Mouse (Mus musculus) urinary bladder, postnatal 4 days (tissue): ENCODE data around the gene Xylt1.

Source experiments
- DNase-seq, 2 experiments: peaks; one replicate each; pipeline ENCODE4 v3.0.0; 2021 to 2022; ENCODE audit warnings: low spot score in 2 of 2

Xylt1 gene

GRCm38 (mm10) chr7:117435091-117435490 is 54.3 kb downstream of the Xylt1 start:
- no peak for DNase-seq

DNA sequence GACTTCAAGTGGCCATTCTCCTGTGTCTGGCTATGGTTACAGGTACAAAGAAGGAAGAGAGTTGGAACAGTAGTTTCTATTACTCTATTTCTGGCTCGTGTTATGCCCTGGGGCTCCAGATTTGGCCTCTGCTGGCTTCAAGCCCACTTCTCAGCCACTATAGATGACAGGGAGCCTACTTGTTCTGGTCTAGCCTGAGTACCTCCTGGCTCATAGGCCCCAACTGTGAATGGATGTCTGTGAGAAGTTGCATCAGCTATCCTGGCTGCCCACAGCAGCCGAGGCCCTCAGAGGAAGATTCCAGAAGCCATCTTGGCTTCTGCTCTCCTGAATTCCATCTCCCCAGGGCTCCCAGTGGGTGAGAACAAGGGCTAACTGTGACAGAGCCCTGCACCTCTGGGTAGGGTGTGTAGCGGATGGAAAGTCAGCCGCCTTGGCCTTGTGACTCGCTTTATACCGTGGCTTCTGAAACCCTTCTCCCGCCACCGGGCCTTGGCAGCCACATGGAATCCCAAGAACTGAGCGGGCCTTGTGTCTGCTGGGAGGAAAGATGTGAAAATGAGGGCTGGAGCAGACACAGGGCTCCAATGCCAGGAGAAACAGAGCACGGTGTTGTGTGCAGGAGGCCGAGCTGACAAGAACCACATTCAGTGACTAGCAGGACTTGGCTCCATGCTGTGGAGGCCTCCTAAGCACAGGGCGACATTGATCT is 55.1 kb downstream of the Xylt1 start:
- DNase-seq: no peak

DNA sequence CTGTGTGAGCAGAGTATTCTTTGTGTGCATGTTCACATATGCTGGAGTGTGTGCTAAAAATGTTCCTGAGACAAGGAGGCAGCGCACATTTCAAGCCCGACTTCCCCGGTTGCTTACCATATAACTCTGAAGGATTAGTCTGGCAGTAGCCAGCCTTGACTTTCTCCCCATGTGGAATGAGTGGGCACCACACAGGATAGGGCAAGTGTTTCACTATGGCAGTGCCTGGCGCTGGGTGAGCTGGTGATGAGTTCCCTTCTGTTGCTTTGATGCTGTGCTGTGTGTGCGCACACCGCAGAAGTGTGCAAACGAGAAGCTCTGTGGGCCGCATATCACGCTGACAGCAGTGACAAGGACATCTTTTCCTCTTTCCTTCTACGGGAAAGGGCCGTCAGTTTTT is 56.1 kb downstream of the Xylt1 start:
- DNase-seq: no peak

- no peak for DNase-seq
Observed at GRCm38 (mm10) chr7:117440994-117441393, 60.2 kb downstream of the Xylt1 start.

GRCm38 (mm10) chr7:117442639-117443038 is 61.9 kb downstream of the Xylt1 start:
- no peak for DNase-seq

DNA sequence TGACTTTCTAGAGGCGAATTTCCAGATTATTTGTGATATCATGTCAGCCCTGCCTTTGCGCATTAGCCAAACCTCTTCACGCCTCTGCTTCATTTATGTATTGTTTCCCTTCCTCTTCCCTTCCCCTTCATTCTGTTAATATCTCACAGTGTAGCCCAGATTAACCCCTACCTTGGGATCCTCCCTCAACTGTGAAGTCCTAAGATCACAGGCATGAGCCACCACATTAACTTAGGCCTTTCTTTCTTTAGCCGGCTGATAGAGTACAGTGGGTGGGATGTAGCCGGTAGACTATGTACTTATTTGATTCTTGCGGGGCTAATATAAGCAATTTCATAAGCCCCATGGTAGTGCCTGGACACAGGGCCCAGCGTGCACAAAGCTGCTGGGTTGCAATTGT is 62.4 kb downstream of the Xylt1 start:
- no peak for DNase-seq

DNA sequence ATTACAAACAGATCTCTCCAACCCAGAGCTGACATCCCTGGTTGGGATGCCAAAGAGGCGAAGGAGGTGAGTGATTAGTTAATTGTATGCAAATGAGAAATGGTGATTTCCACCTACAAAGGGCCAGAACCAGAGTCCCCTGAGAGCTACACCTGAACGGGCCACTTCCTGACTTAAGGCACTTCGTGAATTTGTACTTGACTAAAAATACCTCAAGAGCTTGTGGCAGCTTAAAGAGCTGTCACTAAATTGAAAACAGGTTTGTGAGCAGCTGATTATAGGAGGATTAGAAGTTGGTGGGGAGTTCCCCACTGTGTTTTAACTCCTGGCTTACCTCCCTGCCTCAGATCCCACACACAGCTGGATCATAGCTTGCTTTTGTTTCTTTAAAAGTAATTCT is 64.7 kb downstream of the Xylt1 start:
- no peak for DNase-seq

DNA sequence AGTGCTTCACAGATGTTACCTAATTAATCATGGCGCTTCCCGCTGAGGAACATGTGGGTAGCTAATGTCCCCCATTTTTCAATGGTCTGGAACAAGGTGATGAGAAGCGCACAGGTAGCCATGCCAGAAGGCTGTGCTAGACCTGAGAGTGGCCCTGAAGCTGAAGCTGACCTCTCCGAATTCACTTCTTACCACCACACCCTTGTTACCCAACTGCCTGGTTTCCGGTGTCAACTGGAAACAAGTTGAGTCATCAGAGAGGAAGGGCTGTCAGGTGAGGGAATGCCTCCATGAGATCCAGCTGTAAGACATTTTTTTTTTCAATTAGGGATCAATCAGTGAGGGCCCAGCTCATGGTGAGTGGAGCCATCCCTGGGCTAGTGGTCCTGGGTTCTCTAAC is 68.8 kb downstream of the Xylt1 start:
- DNase-seq: no peak

DNA sequence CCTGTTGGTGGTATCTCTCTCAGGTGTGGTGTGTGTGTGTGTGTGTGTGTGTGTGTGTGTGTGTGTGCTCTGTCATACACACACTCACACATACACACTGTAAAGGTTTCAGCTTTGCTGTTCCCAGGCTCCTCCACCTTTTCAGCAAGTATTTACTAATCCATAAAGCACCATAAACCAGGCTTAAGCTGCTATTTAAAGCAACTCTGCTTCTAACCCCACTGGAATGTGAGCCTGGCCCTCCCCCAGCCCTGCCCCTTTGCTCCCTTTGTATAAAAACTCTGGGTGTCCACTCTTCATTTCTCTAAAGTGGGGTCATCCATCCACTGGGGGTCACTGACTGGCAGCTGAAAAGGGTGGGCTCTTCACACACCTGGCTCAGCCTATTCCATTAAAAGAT is 70.4 kb downstream of the Xylt1 start:
- no peak for DNase-seq

DNA sequence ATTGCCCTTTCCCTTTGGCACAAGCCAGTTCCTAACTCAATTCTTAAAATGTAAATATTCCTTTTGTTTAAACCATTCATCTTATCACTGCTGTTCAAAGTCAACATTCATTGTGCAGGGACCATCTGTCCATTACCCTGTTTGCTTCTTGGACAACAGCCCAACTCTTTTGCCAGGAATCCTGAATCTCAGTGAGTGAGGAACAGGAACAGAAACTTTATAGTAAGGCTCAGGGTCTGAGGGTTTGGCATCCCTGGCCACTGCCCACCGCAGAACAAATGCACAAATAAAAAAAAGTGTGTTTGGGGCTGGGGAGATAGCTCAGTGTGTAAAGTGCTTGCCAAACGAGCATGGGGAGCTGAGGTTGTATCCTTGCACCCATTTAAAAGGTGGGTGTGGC is 71.5 kb downstream of the Xylt1 start:
- no peak for DNase-seq

DNA sequence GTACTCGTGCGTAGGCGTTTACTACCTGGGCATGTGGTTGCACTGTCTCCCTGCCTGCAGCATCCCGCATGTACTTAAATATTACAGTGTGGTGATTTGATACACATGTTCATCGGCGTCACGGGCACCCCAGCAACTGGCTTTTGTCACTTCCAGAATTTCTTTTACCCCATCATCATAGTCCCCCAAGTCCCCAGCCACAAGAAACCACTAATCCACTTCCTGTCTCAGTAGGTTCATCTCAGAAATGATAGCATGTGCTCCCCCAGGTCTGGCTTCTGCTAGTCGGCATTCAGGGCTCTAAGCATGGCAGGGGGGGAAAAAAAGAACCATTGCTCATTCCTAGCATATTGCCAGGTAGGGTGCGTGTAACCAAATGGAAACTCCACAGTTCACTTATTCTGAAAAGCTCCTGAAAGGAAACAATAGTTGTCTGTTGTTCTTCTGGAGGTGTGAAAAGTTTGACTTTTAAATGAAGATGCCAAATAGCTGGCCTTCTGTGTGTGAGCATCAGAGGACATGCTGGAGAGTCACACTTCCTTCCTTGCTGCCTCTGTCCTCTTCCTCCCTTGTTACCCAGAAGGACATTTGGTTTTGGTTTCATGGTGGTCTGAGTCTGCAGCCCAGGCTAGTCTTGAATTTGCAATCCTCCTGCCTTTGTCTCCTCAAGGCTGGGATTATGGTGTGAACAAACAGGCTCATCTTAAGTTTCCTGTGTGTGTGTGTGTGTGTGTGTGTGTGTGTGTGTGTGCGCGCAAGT is 74.2 kb downstream of the Xylt1 start:
- no peak for DNase-seq

GRCm38 (mm10) chr7:117462196-117462935 is 81.6 kb downstream of the Xylt1 start:
- no peak for DNase-seq

- DNase-seq: no peak
Observed at GRCm38 (mm10) chr7:117464956-117465355, 84.2 kb downstream of the Xylt1 start.

GRCm38 (mm10) chr7:117466006-117466780 is 85.4 kb downstream of the Xylt1 start:
- no peak for DNase-seq

DNA sequence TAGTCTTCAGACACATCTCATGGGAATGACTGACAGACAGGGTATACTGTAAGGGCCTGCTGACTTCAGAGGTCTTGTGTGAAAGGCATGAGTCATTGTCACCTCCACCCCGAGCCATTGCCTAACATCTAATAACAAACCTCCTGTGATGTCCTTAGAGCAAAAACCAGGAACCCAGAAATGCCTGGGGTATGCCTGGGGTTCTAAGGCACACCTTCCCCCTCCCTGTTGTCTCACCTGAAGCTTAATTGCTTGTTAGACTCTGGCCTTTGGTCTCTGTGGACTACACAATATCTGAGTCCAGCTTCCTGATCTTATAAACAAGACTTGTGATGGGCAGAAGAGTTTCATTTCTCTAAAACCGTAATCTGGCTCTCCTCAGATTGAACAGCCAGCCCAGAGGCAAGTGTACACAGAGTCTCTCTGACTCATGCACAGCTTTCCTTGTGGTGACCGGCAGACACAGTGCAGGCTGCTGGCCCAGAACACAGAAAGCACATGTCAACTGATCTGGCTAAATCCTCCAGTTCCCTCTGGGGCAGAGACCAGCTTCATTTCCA is 89.5 kb downstream of the Xylt1 start:
- DNase-seq: no peak

GRCm38 (mm10) chr7:117472055-117472780 is 91.4 kb downstream of the Xylt1 start:
- DNase-seq: no peak

DNA sequence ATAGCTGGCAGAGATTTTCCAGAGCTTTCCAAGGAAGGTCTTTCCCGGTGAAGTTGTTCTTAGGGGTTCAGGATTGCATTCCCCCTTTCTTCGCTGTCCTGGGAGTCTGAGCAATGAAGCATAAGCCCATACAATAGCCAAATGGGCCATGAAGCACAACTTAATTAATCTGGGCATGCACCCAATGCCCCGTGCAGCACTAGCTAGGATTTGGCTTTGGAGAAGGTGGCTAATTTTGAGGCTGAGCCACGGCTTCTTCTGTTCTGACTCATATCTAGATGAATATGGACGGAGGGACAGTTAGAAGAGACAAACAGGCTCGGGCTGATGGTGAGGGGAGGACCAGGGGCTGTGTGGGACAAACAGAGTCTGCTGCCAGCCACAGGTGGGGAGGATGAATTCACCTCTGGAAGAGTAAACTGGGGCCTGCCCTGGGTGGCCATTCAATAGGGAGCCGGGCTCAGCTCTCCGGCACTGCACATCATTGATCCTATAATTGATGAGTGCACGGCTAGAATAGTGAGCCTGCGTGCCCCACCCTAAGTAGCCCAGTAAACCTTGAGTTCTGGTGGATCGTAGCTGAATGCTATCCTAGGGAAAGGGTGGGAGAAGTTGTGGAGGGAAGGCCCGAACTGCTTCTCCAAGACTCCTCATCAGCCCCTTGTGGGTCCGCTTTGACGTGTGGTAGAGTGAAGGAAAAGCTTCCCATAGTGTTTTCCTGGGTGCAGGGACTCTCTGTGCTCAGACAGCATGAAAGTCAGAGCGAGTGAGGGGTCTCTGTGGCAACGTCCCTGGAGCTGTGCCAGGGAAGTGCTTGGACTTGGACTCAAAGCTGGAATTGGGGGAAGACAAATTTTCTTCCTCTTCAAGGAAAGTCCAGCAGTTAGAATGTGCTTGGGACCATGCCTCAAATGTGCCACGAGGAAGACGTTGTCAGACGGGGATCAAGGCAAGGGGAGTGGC is 92.3 kb downstream of the Xylt1 start:
- DNase-seq: no peak

GRCm38 (mm10) chr7:117474302-117474701 is 93.5 kb downstream of the Xylt1 start:
- no peak for DNase-seq

GRCm38 (mm10) chr7:117475106-117475505 is 94.3 kb downstream of the Xylt1 start:
- no peak for DNase-seq

DNA sequence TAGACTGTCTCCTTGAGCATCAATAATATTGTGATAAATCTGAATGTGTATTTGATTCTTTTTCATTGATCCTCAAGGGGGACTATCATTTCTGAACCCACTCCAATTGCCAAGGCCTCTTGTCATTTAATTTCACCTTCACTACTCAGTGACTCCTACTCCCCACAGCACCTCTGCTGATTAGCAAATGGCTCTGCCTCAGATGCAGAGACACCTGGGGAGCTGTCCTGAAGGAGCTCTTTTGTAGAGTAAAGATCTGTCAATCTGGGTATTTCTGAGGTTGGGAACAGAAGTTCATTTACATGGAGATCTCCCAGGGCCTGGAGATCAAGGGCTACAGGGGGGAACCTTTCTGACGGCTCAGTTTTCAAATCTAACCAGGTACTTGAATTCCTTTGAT is 98.2 kb downstream of the Xylt1 start:
- DNase-seq: no peak
